Mouse (Mus musculus) gastrocnemius, postnatal 25 days (tissue): ENCODE measurements around the gene Arid3c. TPM values are rescaled to one million over a fixed set of nuclear protein-coding genes. Genes with fewer than 3 reads are reported as not detected.
"Not testable (repeated sequence)": the region's sequence is repeated elsewhere in the genome, so short reads cannot be mapped to it uniquely, and the experiment has no call there.

Source experiments
- DNase-seq: peaks from one replicate; pipeline ENCODE4 v3.0.0; 2022
- long read RNA-seq, 2 experiments: library from polyadenylated mRNA; stranded (forward); transcript quantifications; one replicate each; pipeline ENCODE4 v2.0.0; 2021
- total RNA-seq, 2 experiments: library from RNA; stranded (reverse); gene quantifications; 1 replicate in 1 of 2; 2 replicates in 1 of 2; pipeline ENCODE4 v1.2.3; 2021

Gene Arid3c
- total RNA-seq = not detected
- long read RNA-seq, experiment 1 = 0 reads
- long read RNA-seq, experiment 2 = 0 reads

DNA sequence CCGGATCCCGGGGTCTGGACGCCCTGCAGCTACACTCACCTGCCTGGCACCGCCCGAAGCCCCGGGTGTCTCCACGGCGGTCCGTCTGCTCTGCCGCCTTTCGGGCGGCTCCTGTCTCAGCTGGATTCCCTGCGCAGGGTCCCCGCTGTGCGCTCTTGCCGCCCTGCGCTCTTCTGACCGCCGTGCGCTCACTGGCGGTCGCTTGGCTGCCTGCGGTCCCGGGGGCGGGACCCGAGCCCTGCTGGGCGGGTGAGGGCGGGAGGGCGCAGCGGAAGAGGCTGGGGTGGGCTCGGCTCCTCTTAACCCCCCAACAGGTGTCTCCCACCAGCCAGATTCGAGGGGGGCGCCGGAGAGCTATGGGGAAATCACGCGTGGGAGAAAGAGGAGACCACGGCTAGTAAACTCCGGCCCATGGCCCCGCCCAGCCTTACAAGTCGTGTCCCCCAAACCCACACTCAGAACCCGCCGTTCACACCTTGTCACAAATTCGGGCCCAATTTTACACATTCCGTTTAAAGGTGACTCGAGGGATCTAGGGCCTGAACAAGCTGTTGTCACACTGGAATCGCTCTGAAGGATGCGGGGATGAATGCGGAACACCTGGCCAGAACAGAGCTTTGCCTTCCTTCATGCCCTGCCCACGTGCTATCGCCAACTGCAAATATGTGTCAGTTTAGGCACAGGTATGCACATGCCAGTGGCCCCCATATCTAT lies at the start of gene Arid3c:
Gene Arid3c (minus strand): TSS at position 91 of the 714 bp plus-strand sequence.
- DNase-seq = no peak

DNA sequence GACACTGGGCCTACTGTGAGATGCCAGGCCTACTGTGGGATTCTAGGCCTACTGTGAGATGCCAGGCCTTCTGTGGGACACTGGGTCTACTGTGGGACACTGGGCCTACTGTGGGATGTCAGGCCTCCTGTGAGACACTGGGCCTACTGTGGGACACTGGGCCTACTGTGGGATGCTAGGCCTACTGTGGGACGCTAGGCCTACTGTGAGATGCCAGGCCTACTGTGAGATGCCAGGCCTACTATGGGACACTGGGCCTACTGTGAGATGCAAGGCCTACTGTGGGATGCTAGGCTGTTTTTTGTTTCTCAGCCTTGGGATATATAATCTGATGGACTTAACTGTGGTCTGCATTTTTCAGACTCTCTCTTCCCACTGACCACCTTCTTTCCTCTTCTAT lies 44.9 kb upstream of the Arid3c start:
- peak; percentile 3 for DNase-seq

DNA sequence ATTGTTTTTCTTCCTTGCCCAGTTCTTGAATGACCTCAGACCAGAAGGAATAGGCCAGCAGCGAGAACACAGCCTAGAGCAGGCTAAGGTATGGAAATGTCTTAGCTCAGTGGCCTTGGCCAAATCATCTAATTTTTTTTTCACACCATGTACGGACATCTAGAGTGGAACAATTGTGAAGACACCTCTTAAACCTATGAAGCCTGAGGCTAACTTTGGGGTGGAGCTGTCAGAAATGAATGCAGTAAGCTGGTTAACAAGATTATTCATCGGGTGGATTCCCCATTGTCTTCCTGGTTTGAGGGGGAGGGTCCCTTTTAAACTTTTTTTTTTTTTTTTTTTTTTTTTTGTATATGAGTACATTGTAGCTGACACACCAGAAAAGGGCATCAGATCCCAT lies 43.6 kb upstream of the Arid3c start:
- DNase-seq = not testable (repeated sequence)

DNA sequence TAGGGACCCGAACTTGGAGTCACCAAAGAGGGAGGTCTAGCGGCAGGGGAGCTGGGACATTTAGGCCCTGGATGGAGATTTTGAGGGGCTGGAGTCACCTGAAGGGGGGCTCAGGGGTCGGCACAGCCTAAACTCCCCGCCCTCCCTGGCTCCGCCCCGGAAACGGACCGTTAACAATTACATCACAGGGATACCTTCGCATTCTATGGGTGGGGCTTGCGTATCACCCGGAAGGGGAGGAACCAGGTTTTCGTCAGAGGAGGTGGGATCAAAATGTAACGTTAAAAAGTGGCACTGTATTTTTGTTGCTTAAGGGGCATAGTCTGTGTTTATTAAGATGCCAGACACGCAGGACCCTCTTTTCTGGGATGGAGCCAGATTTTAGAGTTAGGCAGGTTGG lies 43.1 kb upstream of the Arid3c start, which contains the start of gene Ccl27a:
Gene Ccl27a (minus strand): TSS at position 246 of the 400 bp plus-strand sequence.
- peak; percentile 75 for DNase-seq

GRCm38 (mm10) chr4:41773502-41773901 lies 42.6 kb upstream of the Arid3c start:
- DNase-seq = peak; percentile 82

DNA sequence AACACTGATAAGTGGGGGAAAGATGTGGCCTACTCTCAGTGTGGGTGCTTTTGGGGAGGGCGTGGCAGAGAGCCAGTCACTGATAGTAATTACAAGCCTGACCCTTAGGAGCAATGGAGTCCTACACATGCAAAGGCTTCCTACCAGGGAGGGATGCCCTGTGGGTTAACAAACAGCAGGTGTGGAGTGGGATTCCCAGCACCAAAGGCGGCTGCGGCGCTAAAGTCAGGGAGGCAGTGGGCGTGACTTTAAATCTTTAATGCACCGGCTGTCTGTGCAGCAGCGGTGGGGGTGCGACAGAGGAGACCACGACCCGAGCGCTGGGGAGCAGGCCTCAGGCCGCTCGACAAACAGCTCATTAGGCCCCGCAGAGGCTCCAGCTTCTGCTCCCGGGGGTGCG lies 42.0 kb upstream of the Arid3c start:
- DNase-seq = peak; percentile 5

DNA sequence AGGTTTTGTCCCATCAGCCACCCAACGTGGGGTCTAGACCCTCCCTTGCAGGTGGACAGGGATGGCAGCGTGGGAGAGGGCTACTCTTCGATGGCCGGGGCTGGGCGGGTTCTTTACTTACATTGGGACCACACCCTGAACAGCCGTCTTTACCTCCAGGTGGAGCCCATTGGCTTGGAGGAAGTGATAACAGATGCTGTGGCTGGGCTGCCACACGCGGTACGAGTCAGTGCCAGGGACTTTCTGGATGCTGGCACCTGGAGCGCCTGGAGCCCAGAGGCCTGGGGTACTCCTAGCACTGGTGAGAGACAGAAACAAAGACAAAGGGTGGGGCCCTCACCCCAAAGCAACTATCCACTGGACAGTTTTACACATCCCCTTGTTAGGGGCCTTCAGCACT lies 36.4 kb upstream of the Arid3c start:
- not testable (repeated sequence) for DNase-seq

- not testable (repeated sequence) for DNase-seq
Observed at GRCm38 (mm10) chr4:41763176-41763575, 32.2 kb upstream of the Arid3c start.

DNA sequence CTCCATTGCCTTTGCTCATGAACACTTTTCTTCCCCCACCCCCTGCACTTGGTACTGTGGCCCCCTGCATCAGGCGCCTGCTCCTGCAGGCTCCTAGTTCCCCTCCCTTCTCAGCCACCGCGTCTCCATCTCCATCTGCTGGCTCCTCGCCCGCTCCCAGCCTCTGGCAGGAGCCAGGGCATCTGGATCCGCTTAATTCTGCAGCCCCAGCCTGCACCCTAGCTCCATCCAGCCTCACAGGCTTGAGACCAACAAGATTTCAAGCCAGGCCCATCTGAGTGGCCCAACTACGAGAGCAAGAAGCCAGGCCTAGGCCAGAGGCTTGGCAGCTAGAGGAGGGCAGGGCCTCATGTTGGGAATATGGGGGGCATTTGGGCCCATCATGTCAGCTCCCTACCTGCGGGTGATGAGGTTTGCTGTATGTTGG lies 31.8 kb upstream of the Arid3c start:
- peak; percentile 89 for DNase-seq

GRCm38 (mm10) chr4:41762099-41762687 lies 31.3 kb upstream of the Arid3c start:
- peak; percentile 53 for DNase-seq

DNA sequence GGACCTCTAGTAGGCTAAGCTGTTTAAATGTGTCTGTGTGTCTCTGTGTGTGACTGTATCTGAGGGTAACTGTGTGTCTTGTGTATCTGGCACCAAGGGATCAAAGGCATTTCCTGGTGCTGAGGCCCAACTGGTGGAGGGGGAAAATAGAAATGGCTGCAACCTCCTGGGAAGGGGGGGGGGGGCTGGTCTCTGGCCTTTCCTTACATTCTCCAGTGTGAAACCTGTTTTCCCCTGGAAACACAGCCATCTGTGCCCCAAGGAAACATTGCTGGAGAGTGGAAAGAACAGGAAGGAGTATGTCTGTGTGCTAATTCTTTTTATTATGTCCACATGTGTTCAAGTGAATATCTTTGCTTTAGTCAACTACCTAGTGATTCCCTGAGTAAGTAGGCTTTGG lies 30.7 kb upstream of the Arid3c start:
- no peak for DNase-seq

DNA sequence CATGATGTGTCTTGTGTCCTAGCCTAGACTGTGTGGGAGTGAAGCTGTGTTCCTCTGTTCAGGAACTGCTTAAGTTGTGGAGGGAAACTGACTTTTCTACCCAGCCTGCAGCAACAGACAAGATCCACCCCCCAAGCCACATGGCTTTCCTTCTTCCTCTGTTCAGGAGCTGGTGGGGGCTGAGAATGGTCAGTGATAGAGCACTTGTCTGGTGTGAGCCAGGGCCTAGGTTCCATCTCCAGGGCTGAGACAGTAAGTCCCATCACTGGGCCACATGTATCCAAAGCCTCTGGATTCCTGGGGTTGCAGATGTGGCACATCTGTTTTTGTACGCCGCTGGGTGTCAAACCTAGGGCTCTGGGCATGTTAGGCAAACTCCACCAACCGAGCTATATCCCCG lies 30.0 kb upstream of the Arid3c start:
- no peak for DNase-seq

- DNase-seq = peak; percentile 96
Observed at GRCm38 (mm10) chr4:41760288-41760721, 29.4 kb upstream of the Arid3c start.

GRCm38 (mm10) chr4:41759656-41760287 lies 28.8 kb upstream of the Arid3c start:
- DNase-seq = no peak

GRCm38 (mm10) chr4:41759206-41759605 lies 28.3 kb upstream of the Arid3c start:
- no peak for DNase-seq

- no peak for DNase-seq
Observed at GRCm38 (mm10) chr4:41758701-41759100, 27.8 kb upstream of the Arid3c start.

- DNase-seq = no peak
Observed at GRCm38 (mm10) chr4:41758021-41758420, 27.1 kb upstream of the Arid3c start.

GRCm38 (mm10) chr4:41757321-41757720 lies 26.4 kb upstream of the Arid3c start:
- no peak for DNase-seq

DNA sequence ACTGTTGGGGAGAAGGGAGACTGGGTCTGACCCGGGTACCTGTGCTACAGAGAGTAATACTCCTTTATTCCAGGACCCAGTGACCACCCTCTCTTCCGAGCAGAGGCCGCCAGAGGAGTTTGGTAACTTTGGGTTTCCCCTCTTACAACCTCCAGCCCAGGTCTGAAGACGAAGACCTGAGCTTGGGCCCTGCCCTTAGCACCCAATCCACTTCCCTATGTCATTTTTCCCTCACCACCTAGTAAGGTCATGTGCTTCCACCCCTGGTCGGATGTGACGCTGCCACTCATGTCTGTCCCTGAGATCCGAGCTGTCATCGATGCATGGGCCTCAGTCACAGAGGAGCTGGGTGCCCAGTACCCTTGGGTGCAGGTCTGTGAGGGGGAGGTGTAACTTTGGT lies 25.5 kb upstream of the Arid3c start:
- DNase-seq = no peak

- peak; percentile 80 for DNase-seq
Observed at GRCm38 (mm10) chr4:41755338-41756305, 24.7 kb upstream of the Arid3c start, which contains the start of gene Sigmar1. Gene Sigmar1, minus strand, starts transcription at chr4:41756157.

DNA sequence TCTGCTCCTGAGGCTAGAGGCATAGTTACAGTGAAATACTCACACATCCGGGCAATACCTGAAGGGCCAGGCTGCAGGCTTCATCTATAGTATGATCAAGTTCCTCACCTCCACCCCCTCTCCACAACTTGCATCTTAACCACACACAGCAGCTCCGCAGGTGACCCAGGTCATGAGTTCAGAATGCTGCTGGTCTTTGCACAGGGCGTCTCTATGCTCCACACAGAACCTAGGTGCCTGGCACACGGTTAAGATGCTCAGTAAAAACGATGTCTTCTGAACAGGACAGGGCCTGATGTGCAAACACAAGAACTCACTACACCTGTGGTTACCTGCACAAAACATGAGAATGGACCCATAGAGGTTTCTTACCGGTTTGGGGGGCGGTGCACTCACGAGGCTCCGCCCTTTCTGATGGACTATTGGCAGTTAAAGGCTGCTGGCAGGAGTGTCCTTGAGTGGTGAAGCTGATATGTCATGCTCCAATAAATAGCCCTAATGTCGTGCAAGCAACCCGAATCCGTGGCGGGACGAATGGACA lies 23.9 kb upstream of the Arid3c start, which contains the start of gene Galt:
Gene Galt (plus strand): TSS at position 432 of the 541 bp plus-strand sequence.
- no peak for DNase-seq
